Mouse (Mus musculus) thymus, postnatal 25 days (tissue): ENCODE data around the gene Smarcb1.
"Not testable (repeated sequence)": the region's sequence is repeated elsewhere in the genome, so short reads cannot be mapped to it uniquely, and the experiment has no call there.

Experiments
- DNase-seq: peaks from one replicate; pipeline ENCODE4 v3.0.0; 2022

The Smarcb1 gene

GRCm38 (mm10) chr10:75932891-75933290 is 11.5 kb upstream of the Smarcb1 start, which contains the start of gene Chchd10:
Gene Chchd10, plus strand, starts transcription at chr10:75933130.
- no peak for DNase-seq

DNA sequence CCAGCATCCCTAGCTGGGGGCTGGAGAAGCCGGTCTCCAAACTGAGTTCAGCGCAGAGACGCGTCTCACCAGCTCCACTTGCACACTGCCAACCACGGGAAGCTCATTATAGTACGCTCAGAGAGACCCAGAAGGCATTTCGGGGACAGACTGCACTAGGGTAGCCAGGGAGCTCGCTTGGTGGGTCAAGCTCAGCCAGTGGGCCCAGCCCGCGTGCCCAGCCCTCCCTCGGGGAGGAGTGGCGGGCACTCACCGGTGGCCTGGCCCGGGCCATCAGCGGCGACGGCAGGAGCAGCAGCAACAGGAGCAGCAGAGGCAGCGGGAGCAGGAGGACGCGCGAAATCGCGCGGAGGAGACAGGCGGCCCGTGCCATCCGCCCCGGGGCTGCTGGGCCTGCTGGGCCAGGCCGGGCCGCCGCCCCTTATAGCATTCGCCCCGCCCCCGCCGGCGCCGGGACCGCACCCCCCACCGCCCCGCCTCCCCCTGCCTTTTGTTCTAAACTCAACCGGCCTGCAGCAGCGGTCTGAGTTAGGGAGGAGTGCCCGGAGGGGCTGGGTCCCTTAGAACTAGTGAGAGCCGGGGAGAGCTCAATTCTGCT is 10.8 kb upstream of the Smarcb1 start:
- peak; percentile 42 for DNase-seq

- no peak for DNase-seq
Measured at GRCm38 (mm10) chr10:75931311-75931710, 9.9 kb upstream of the Smarcb1 start.

DNA sequence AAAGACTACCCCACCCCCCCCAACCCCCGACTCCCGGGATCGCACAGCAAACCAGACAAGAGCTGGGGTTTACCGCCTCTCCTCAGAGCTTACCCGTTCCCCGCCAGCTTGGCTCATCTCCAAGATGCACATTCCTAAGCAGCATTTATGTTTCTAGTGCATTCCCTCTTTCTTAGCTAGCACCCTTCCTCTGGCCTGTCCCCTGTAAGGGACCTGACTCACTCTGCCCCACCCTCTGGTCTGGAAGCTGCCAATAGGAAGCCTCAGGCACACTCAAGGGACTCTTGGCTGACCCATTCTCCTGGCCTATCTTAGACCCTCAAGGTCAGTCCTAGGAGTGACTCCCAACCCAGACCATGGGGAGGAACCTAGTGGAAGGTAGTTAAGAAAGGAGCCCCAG is 8.9 kb upstream of the Smarcb1 start:
- no peak for DNase-seq

DNA sequence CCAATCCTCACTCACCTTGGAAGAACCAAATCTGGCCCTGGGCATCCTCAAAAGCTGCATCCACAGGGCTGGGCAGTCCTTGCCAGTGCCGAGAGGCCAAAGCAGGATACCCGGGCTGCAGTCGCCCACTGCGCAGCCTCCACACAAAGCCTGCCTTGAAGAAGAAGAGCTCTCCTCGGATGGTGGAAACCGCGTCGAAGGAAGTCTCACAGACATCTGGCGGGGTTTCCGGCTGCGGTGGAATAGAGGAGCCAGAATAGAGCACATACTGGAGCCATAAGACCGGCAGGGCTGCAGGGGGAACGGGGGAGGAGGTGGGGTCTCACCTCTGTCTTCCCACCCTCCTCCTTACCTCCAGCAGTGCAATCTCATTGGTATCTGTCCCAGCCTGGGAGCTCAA is 5.0 kb upstream of the Smarcb1 start:
- DNase-seq: peak; percentile 29

- DNase-seq: no peak
Measured at GRCm38 (mm10) chr10:75924324-75924723, 2.9 kb upstream of the Smarcb1 start.

GRCm38 (mm10) chr10:75921726-75922560 is 526 bp upstream of the Smarcb1 start:
- DNase-seq: no peak

DNA sequence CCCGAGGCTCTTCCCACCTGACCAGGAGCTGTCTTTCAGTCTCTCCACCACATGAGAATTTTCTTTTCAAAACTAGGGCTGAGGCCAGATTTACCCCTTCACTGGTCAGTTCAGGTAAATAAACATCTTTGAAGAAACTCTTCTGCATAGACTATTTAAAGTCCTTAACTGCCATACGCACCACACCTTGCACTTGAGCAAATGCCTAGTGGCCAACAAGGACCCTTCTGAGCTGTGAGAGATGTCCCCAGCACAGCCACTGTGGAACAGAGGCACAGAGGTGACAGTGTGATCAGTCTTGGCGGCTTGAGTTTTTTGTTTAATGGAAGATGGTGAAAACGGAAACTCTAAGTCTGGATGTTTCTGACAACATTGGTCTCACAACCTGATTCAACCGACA is 2.4 kb downstream of the Smarcb1 start:
- no peak for DNase-seq

DNA sequence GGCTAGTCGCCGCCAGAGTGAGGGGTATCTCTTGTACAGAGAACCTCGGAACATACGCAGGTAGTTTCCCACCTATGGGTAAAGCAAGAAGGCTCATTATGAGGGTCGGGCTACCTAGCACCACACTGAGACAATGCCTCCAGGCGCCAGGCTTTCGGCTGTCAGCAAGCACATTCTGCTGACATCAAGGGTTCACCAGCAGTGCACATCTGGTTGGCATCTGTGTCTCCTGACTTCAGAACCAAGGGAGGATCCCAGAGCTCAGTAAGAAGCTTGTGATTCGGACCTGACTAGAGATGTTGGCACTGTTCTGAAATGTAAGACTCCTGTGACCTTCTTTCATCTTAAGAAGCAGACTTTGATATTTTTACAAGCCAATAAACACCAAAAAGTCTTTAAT is 4.6 kb downstream of the Smarcb1 start:
- DNase-seq: no peak

DNA sequence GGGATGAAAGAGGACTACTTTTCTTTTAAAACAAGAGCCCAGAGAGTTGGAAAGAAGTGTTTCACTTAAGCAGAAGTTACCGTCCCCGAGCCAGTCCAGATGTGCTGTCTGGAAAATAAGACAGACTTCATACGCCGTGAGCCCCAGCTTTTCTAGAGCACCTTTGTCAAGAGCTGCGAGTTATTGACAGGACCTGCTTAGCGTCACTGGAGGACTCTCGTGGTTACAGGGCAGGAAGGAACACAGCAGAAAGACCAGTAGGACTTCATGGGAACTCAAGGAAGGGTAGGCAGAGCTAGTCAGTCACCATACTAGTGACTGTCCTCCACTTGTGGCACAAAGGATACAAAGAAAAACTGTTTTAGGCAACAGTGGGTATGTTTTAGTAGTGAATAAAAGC is 5.9 kb downstream of the Smarcb1 start:
- DNase-seq: no peak

DNA sequence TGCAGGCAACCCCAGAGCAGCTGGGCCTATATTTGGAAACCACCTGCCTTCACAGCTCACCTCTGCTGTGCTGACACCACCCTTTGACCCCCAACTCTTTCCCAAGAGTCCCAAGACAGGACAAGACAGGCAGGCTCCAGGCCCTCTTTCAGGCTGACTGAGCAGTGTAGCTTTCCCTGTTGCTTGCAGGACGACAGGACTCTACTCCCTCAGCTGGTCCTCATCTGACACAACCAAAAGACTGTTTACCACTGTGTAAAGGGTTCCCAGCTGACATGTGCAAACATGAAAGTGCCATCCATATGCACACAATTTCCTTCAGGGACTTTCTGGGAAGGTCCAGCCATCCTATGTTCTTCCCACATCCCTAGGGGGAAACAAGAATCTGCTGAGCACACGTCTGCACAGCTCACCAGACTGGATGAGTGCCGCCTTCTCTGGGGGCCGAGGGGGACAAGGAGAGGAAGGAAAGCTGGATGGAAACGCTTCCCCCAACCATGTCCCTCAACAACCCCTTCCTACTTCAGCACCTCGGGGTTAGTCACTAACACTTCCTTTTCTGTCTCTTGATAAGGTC is 8.3 kb downstream of the Smarcb1 start:
- no peak for DNase-seq

- DNase-seq: no peak
Measured at GRCm38 (mm10) chr10:75910698-75911097, 10.7 kb downstream of the Smarcb1 start.

- DNase-seq: no peak
Measured at GRCm38 (mm10) chr10:75906882-75907281, 14.5 kb downstream of the Smarcb1 start.

- no peak for DNase-seq
Measured at GRCm38 (mm10) chr10:75904391-75904790, 17.0 kb downstream of the Smarcb1 start.

GRCm38 (mm10) chr10:75898846-75899245 is 22.6 kb downstream of the Smarcb1 start:
- DNase-seq: no peak

DNA sequence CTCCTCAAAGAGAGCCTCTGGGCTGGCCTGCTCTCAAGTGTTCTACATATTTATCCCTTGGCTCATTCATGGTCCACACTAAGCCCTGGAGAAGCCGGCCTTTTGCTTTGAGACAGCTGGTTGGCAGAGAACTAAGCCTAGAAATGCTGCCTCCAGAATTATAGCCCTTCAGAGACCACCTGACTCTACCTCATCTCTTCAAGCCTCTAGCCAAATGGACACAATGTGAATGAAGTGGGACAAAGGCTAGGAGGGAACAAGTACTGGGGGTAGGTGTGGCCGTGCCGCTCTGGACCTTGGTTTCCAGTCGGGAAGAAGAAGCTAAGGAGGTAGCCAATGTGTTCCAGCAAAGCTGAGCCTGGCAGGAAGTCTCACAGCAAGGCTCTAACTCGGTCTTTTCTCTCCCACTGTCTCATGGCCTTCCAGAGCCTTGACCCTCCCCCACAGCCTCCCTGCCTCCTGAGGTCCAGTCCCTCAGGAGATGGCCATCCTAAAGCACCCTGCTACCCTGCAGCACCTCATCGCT is 23.3 kb downstream of the Smarcb1 start:
- no peak for DNase-seq

DNA sequence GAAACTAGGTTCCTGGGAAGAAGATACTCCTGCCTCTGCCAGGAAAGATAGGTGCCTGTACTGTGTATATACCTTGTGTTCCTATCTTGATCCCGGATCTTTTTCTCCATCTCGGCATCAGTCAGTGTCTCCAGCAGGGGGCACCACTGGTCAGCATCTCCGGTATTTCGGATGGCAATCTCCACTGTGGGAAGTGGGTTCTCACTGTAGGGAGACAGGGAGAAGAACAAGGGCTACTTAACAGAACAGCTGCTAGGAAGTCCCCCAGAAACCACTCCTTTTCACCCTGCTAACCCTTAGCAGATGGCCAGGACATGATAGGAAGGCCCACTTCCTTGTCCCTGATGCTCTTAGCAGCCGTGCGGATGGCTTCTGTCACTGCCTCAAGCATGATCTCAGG is 24.0 kb downstream of the Smarcb1 start:
- DNase-seq: peak; percentile 40

DNA sequence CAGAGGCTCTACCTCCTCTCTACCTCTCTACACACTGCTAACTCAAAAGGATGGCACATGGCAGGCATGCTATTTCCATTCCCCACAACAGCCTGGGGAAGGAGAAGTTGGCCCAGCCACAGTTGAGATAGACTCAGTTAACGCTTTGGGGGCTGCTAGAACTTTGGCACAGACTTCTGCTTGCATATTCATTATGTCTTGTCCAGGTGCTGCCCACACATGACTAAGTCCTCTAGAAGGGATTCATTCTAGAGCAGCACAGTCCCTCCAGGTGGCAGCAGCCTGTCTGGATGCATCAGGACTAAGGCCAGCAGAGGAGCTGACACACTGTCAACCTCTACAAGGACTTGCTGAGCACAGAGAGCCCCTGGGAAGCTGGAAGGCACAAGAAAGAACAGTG is 25.2 kb downstream of the Smarcb1 start:
- DNase-seq: no peak

DNA sequence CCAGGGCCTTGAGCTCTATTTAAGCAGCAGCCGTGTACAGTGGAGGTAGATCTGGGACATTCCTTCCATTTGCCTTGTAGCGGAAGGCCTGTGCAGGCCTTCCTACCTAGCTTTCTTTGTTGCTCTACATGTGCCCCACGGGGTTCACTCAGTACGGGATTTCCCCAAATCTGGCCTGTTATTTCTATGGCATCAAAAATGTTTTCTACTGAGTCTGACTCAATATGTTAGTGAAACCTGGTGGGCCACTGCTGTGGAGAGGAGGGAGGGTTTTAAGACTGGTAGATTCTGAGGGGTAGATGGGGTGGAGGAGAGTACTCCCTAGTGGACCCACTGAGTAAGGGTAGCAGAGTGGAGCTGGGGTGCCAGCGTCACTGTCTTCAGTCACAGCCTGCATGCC is 25.7 kb downstream of the Smarcb1 start:
- DNase-seq: no peak

- DNase-seq: no peak
Measured at GRCm38 (mm10) chr10:75894601-75895000, 26.8 kb downstream of the Smarcb1 start.

- DNase-seq: peak; percentile 95
Measured at GRCm38 (mm10) chr10:75893089-75893750, 28.2 kb downstream of the Smarcb1 start, which contains the start of gene Derl3. Gene Derl3, plus strand, starts transcription at chr10:75893413.

DNA sequence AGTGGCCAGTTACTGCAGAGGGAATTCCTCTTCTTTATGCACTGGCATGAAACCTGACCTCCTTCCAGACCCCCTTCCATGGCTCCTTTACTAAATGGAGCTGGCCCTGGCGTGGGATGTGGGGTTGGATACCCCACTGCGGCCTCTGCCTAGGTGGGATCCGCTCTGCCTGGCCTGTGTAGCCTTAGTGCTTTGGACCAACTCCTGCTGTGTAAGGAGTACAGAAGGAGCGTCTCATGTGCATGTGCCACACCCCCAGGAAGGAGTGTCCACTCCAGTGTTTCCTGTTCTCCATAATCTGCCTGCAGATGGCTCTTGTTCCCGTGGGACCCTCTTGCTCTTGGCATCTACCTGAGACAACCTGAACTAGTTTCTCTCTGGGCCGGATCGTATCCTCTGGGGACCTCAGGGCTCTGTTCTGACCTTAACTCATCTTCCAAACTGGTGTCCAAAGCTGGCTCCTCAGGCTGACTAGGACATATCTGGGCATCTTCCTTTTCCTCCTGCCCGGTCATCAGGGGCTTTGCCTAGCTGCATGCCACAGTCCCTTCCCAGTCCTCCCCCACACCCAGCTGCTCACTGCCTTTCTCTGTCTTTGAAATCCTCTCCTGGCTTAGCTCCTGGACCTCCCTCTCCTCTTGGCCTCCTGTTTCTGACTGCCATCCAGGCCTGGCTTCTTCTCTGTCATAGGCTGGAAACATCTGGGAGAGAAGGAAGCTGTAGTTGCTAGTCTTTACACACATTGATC is 31.8 kb downstream of the Smarcb1 start:
- no peak for DNase-seq

- DNase-seq: not testable (repeated sequence)
Measured at GRCm38 (mm10) chr10:75887504-75887903, 33.9 kb downstream of the Smarcb1 start.
